Mouse (Mus musculus) ES-E14 (cell line): ENCODE data around the gene Zcchc3. TPM values are rescaled to one million over a fixed set of nuclear protein-coding genes. Genes with fewer than 3 reads are reported as not detected.

ENCODE experiments used
- DNase-seq: peaks from one replicate; pipeline ENCODE4 v3.0.0-alpha.2; 2013; ENCODE audit warnings: low read depth, low spot score
- H3K27ac ChIP-seq: 2 replicates; pipeline ENCODE4 v1.5.1; 2012; ENCODE audit warnings: low read depth, mild to moderate bottlenecking, low read length, moderate library complexity, mixed read lengths; ENCODE audit not compliant: poor library complexity, insufficient read depth, severe bottlenecking
- H3K36me3 ChIP-seq: 2 replicates; pipeline ENCODE4 v1.6.1; 2012; ENCODE audit warnings: mild to moderate bottlenecking, low read length, moderate library complexity, mixed read lengths; ENCODE audit not compliant: control insufficient read depth, poor library complexity, insufficient read depth, severe bottlenecking
- H3K4me1 ChIP-seq, 2 experiments: fragments of 150-350 bp in 1 of 2; sonication (generic) in 1 of 2; 2 replicates each; pipeline ENCODE4 v1.6.1; 2012; ENCODE audit warnings: low read length in 2 of 2, mild to moderate bottlenecking in 1 of 2, mixed read lengths in 1 of 2; ENCODE audit not compliant: control insufficient read depth in 2 of 2, insufficient read depth in 2 of 2, poor library complexity in 1 of 2
- H3K4me3 ChIP-seq, 2 experiments: fragments of 150-350 bp in 1 of 2; sonication (generic) in 1 of 2; 2 replicates each; pipeline ENCODE4 v1.5.1; 2012; ENCODE audit warnings: low read length in 2 of 2, low read depth in 1 of 2, mild to moderate bottlenecking in 1 of 2, mixed read lengths in 1 of 2; ENCODE audit not compliant: insufficient read depth in 1 of 2, poor library complexity in 1 of 2, severe bottlenecking in 1 of 2
- H3K9ac ChIP-seq: 2 replicates; pipeline ENCODE4 v1.6.1; 2012; ENCODE audit warnings: low read depth, mild to moderate bottlenecking, low read length, mixed read lengths; ENCODE audit not compliant: poor library complexity, insufficient read depth, severe bottlenecking
- H3K9me3 ChIP-seq: fragments of 150-350 bp; sonication (generic); 2 replicates; pipeline ENCODE4 v1.6.1; 2012; ENCODE audit warnings: low read depth, mild to moderate bottlenecking, low read length; ENCODE audit not compliant: control insufficient read depth, insufficient read depth
- CHD2 ChIP-seq: IDR thresholded peaks from 2 replicates; pipeline ENCODE4 v1.6.1; 2014; ENCODE audit warnings: mild to moderate bottlenecking, low read depth, low read length, inconsistent platforms
- HCFC1 ChIP-seq: IDR thresholded peaks from 2 replicates; pipeline ENCODE4 v1.6.1; 2012; ENCODE audit warnings: low read length, inconsistent platforms, borderline replicate concordance; ENCODE audit not compliant: insufficient read depth
- MAFK ChIP-seq: IDR thresholded peaks from 2 replicates; pipeline ENCODE4 v1.6.1; 2014; ENCODE audit warnings: mild to moderate bottlenecking, low read depth, low read length, inconsistent platforms; ENCODE audit not compliant: insufficient read depth
- ZC3H11A ChIP-seq: IDR thresholded peaks from 2 replicates; pipeline ENCODE4 v1.6.1; 2012; ENCODE audit warnings: low read depth, mild to moderate bottlenecking, inconsistent platforms, low read length, borderline replicate concordance
- ZNF384 ChIP-seq: IDR thresholded peaks from 2 replicates; pipeline ENCODE4 v1.6.1; 2012; ENCODE audit warnings: low read depth, low read length, inconsistent platforms
- in situ Hi-C, 2 experiments: fragments of 600-800 bp; cut with MboI; formaldehyde crosslinking; loops; one replicate each; pipeline ENCODE4 v1.15.1; 2025; ENCODE audit warnings: low sequenced_read_pairs in 2 of 2, inconsistent platforms in 1 of 2; ENCODE audit not compliant: unreplicated experiment in 2 of 2
- total RNA-seq: library from RNA; depleted of rRNA; stranded (reverse); fragments of 300-350 nt; gene quantifications from 2 replicates; pipeline ENCODE4 v1.2.3, GENCODE M21; 2012

Zcchc3 gene
- total RNA-seq, 1 experiment = 21.4 TPM

DNA sequence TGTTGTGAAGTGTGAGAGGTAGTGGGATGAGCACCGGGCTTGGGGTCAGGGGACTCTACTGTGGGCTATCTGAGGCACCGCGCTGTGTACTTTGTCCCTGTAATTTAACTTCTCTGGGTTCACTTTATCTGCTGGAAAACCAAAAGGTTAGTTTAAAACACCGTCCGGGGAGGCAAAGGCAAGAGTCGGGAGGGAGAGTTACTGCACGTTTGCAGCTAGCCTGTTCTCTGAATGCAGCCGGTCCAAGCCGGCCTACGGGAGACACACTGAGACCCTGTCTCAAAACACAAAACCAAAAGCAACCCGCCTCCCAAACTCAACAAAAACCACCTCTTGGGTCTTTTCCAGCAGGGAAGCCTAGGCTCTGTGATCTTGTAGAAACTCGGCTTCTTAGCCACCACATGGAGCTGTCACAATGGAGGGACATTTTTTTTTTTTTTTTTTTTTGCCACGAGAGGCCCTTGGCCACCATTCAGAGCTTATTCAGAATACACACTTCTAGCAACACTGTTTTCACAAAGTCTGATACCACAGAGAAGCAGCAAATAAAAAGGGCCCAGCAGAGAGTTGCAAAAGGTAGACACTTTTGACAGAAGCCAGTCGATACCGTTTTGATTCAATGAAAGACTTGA is 2.2 kb downstream of the Zcchc3 start:
- Histone ChIP-seq H3K4me3 (peak overlapping the region; percentile 69 to 81), H3K9me3 (no peaks in the 10 kb centered on the region), H3K4me1 (peaks cover 6 to 16% of the 10 kb centered on the region in 2 experiments; a peak in 2 of 4 replicates), H3K36me3 (peaks cover 3% of the 10 kb centered on the region; the same call in 1 of the 2 replicates), H3K27ac (no peak overlapping the region), H3K9ac (peak overlapping the region; percentile 52; the same call in 1 of the 2 replicates)
- no peak for DNase-seq
- no peak for TF ChIP-seq HCFC1
- in situ Hi-C loops = no loop called here

DNA sequence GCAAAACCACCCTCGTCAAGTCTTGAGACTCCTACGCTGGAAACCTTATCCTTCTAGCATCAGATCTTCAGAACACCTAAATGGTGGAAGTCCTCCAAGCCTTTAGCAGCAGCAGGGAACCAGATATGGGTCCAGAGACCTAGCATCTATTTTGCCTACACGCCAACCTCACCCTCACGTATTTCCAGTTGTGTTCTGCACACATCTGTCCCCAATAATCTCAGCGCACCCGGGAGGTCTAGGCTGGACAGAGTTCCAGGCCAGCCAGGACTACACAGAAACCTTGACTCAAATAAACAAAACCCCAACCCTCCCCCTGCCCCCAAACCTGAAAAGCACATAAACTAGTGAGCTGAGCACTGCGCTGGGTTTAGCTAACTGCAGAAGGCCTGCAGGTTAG is 3.4 kb downstream of the Zcchc3 start:
- peak overlapping the region; percentile 28; the same call in 1 of the 2 replicates for H3K9ac ChIP-seq
- peak overlapping the region; percentile 26 to 69 for H3K4me3 ChIP-seq
- no peak for DNase-seq
- no peaks in the 10 kb centered on the region for H3K9me3 ChIP-seq
- peaks cover 3% of the 10 kb centered on the region; the same call in 1 of the 2 replicates for H3K36me3 ChIP-seq
- TF ChIP-seq HCFC1 (no peak), MAFK (no peak), ZC3H11A (no peak), CHD2 (no peak), ZNF384 (no peak)
- H3K4me1 ChIP-seq = peaks cover 6 to 18% of the 10 kb centered on the region in 2 experiments; a peak in 2 of 4 replicates
- in situ Hi-C loops = no loop called here
- peak overlapping the region; percentile 61 for H3K27ac ChIP-seq

DNA sequence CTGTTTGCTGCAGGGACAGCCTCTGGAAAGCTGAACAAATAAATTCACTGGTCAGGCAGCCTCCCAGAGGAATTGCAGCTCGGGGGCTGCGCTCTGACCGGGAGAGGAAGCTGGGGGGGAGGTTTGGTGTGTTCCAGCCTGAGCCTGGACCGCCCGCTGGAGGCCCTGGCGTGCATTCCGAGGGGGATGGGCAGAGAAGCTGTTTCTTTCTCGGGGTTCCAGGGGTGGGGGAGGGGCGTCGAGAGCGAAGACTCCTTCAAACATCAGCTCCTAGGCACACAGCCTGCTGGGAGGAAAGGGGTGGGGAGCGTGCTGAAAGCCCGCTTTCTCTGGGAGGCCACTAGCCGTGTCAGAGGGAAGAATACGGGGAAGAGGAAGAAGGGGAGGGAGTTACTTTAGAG is 3.9 kb downstream of the Zcchc3 start:
- in situ Hi-C loops = no loop called here
- Histone ChIP-seq H3K9ac (peak overlapping the region; percentile 28; the same call in 1 of the 2 replicates), H3K36me3 (peaks cover 3% of the 10 kb centered on the region; the same call in 1 of the 2 replicates), H3K4me1 (peaks cover 6 to 20% of the 10 kb centered on the region in 2 experiments; a peak in 2 of 4 replicates), H3K27ac (peak overlapping the region; percentile 72), H3K9me3 (no peaks in the 10 kb centered on the region), H3K4me3 (peak overlapping the region; percentile 26 to 69)
- DNase-seq = peak; percentile 81
- TF ChIP-seq CHD2 (peak; percentile 66; the same call in 1 of the 2 replicates), HCFC1 (peak; percentile 24; the same call in 1 of the 2 replicates), MAFK (no peak)

DNA sequence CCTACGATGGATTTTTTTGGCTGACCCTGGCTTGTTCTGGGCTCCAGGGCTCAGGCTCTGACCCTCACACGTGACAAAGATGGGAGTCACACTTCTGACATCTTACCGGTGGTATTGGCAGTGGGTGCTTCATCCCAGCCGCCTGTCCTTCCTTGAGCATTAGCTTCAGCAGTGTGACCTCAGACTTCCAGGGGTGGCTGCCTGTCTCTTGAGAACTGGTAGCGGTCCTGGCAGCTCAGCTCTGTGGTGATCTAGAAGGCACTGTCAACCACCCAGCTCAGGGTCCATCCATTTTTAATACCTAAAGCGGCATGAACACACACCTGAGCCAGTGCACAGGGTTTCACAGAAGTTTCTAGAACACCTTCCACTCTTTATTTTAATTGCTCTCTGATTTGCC is 5.0 kb downstream of the Zcchc3 start:
- Histone ChIP-seq H3K36me3 (peaks cover 3% of the 10 kb centered on the region; the same call in 1 of the 2 replicates), H3K4me3 (no peak overlapping the region), H3K4me1 (peaks cover 2 to 18% of the 10 kb centered on the region in 2 experiments; a peak in 2 of 4 replicates), H3K9ac (no peak overlapping the region), H3K27ac (peak overlapping the region; percentile 22; the same call in 1 of the 2 replicates), H3K9me3 (no peaks in the 10 kb centered on the region)
- in situ Hi-C loops = no loop called here
- no peak for DNase-seq
- TF ChIP-seq ZC3H11A = no peak

DNA sequence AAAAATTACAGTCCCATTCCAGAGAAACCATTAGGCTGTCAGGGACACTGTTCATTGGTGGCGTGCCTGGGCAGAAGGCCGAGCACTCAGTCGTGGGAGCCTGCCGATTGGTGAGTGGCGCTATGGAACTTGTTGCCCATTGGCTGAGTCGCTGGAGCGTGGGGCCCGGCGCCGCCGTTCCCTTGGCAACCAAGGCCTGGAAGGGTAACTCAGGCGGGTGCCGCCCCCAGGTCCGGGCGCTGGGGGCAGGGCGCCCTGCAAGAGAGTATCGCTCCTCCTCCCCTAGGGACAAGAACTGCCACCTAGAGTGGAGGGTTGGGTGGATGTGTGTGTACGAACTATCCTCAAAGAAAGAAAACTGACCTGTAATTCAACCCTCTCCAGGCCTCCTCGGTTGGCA is 8.7 kb downstream of the Zcchc3 start:
- peak; percentile 61; the same call in 1 of the 2 replicates for TF ChIP-seq CHD2
- TF ChIP-seq ZC3H11A = no peak
- in situ Hi-C loops = no loop called here
- H3K9ac ChIP-seq = no peak overlapping the region
- peak overlapping the region in 1 of 2 experiments; percentile 60; a peak in 2 of 4 replicates for H3K4me3 ChIP-seq
- no peaks in the 10 kb centered on the region for H3K36me3 ChIP-seq
- peaks cover 2 to 20% of the 10 kb centered on the region in 2 experiments; a peak in 2 of 4 replicates for H3K4me1 ChIP-seq
- H3K27ac ChIP-seq = no peak overlapping the region
- H3K9me3 ChIP-seq = no peaks in the 10 kb centered on the region
- DNase-seq = peak; percentile 95
